Mouse (Mus musculus): Measurements from ENCODE around the gene Pitpnm3.

Gene Pitpnm3

DNA sequence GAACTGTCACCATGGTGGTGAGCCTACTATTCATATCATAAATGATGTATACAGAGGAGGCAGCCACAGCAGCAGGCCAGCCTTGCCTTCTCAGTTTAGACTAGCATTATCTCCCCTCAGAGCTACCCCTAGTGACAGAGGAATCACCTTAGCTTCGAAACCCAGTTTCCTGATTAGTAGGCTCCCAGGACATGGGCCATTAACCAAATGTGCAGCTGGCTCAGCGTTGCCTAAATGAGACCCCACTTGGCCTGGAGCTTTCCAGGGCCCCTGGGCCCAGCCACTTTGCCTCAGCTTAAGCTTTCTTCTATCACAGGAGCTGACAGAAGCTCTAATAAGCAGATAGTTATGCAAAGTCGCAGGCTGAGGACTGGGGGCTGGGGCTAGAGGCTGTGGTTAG is 39.6 kb downstream of the Pitpnm3 start:
- DNase-seq (ENCODE audit: low spot score in 2 of 2), result no peak

DNA sequence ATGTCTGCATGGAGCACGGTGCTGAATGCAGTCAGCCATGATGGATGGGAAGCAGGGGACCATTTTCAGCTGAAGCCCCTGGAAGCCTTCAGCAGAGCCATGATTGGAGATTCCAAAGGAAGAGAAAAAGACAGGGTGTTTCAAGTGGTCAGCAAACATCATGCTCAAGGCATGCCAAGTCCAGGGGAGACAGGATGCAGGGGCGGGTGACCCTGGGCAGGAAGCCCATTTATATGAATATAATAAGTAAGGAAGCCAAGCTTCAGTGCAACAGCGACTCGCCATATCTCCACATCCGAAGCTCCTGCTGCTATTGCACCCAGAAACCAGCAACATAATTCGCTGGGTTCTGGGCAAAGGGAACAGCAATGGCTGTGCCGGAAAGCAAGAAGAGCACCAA is 41.1 kb downstream of the Pitpnm3 start:
- no peak for DNase-seq (ENCODE audit: low spot score in 2 of 2)

DNA sequence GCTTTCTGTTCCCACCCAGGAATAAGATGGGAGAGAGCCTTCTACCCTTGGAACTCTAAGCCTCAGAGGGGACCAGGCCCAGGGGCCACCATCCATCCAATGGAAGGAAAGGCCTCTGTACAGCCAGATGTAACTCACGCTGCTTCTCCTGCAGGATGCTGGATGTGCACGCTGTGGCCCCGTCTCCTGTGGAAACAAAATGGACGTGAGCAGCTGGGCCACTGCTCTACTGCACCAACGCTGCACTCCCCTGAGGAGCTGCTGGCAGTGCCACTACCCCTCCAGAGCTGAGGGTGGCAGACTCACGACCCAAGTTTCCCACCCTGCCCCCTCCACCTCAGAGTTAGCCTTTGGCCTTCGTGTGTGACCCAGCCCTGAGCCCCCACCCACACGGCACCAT is 43.2 kb downstream of the Pitpnm3 start:
- DNase-seq (ENCODE audit: low spot score in 2 of 2), result no peak

DNA sequence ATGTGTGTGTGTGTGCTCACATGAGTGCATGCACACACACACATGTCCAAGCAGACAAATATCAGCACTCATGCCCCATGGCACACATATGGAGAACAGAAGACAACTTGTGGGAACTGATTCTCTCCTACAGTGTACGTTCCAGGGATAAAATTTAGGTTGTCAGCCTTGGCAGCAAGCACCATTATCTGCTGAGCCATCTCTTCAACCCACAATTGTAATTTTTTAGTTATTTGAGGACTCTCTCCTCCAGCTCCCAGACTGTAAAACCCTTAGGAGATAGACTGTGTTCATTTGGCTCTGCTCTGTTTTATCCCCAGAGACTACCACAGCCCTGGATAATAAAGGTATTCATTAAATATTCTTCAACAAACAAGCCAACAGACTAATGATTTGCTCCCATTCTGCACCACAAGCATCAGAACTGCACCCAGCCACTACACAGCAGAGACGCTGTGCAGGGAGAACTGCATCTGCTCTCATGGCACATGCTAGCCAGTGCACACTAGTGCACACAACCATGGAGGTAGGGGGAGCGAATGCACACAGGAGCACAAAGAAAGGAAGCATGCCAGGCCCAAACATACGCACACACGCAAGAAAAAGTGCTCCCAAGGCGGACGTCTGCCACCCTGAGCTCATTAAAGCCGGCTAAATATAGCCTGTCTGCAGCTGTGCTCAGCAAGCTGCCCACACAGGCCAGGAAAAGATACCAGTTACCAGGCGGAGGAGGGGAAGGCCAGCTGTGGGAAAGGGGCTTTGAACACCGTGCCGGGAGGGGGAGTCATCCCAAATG is 49.1 kb downstream of the Pitpnm3 start:
- DNase-seq (ENCODE audit: low spot score in 2 of 2), result peak; percentile 69 to 74

DNA sequence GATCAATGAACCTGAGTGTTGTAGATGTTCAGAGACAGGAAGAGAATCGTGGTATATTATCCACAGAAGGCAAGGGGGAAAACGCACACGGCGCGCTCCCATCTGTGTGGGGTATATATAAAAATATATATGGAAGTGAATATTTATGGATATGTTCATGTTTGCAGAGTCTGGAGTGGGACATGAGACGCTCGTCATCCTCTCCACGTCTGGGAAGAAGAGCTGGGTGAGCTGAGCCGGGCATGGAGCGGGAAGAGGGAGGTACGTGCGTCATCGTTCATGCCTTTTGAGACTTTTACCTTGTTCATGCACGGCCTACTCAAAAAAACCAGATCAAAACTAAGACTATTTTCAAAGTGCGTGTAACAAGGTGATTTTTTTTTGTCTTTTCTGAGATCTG is 51.2 kb downstream of the Pitpnm3 start:
- peak; percentile 40 to 46 for DNase-seq (ENCODE audit: low spot score in 2 of 2)

DNA sequence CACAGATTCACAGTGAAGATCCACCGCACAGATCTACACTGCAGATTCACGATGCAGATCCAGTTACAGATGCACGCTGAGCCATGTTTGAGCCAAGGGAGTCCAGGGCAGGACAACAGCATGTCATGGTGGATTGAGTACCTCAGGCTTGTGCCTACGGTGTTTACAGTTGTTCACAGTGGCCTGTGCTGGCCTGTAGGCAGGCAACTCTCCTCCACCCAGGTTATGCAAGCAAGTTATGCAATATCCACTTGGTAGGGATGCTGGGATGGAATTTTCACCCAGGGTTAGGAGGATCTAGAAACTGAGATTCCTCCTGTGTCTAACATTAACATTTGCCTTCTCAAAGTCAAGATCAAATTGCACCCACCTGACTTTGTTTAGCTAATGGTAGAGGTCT is 53.0 kb downstream of the Pitpnm3 start:
- no peak for DNase-seq (ENCODE audit: low spot score in 2 of 2)

DNA sequence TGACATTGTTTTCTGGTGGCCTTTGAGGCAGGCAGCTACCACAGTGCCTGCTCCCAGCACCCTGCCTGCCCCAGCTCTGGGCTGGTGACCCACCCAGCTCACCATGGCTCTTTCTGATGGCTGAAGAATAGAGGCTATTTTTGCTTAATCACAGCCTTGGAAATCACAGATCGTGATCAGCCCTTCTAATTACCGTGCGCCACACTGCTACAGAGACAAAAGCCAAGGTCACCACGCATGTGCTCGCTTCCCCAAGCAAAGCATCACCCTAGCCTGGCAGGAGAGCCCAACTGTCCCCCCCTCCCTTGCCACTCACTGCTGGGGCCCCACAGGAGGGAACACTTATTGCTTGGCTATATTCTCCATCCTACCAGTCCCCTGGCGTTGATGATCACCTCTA is 55.1 kb downstream of the Pitpnm3 start:
- no peak for DNase-seq (ENCODE audit: low spot score in 2 of 2)

DNA sequence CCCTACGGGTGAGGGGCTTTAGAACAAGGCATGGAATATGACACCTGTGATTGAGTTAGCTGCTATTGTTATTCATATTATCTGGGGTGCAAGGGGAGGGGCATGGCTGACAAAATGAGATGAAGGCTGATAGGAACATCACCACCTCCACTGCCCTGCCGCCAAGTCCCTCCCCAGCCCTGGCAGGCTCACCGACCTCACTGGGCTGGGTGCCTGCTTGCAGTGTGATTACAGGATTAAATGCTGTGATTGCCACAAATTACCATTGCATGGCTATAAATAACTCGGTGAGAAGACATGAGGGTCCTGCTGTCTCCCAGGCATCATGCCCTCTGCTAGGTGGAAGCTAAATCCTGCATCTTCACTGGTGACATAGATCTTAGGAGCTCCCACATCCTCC is 56.9 kb downstream of the Pitpnm3 start:
- DNase-seq (ENCODE audit: low spot score in 2 of 2), result no peak

DNA sequence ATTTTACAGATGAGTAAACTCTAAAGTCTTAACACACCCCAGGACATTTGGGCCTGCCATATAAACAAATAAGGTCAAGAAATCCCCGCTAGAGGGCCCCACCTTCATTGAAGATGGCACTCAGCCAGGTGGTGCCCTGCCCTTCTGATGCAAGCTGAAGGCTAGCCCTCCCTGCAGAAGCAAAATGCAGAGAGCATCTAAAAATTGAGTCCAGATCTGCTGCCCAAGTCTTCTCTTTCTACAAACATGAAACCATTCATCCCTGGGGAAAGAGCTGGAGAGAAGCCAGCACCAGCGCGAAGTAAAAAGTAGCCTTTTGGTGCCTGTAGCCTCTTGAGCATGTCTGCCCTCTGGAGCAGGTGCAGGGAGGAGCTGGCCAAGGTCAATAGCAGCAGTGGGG is 57.5 kb downstream of the Pitpnm3 start:
- no peak for DNase-seq (ENCODE audit: low spot score in 2 of 2)

DNA sequence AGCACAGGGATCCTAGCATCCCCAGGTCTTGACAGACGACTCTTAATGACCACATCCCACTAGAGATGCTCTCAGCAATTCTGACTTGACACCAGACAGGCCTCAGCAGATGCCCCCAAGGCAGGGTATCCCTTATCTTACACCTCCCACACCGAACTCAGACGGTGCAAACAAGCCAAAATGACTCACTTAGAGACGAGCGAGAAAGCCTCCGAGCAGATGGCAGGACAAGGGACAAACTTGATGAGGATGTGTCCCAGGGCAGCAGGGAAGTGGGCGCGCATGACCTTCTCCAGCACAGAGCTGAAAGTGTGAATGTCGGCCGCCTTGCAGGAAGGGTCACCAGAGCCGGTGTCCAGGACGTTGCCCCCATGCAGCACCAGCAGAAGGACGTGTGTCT is 61.3 kb downstream of the Pitpnm3 start:
- DNase-seq (ENCODE audit: low spot score in 2 of 2), result no peak

DNA sequence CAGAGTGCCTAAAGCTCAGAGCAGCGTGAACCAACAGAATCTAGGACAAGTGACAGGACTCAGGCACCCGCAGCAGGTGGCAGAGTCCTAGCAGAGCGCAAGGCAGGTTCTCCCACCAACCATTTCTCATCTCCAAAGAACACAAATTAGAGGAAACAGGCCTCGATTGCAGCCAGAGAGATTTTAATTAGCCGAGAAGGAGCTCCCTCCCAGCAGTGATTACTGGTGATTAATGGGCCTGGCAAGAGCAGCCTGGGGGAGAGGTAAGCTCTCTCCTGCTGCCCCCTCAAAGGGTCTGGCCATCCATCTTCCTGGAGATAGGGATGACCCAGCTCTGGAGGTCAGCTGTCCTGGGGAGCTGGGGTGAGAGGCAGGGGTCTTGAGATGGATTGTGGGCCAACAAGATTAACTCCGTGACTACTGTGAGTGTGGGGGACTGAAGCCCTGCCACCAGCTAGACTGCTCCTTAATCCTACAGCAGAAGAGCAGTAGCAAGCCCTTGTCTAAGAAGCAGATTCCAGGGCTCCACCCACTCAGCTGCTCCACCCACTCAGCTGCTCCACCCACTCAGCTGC is 63.2 kb downstream of the Pitpnm3 start:
- DNase-seq (ENCODE audit: low spot score in 2 of 2), result no peak

DNA sequence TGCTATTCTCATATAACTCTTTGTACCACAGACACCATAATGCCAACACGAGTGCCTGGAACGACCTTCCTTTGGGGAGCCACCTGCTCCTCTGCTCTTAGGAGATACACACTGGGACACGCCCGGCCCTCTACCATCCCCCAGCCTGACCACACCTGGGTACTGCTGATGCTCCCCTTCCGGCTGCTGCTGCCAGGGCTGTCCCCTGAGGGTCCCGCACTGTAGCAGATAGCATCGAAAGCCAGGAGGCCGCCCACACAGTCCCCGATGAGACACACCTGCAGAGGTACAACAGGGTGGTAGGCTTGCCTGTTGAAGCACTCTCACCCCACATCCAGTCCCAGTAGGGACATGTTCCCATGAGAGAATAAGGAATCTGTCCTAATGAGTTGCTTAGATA is 64.8 kb downstream of the Pitpnm3 start:
- no peak for DNase-seq (ENCODE audit: low spot score in 2 of 2)

DNA sequence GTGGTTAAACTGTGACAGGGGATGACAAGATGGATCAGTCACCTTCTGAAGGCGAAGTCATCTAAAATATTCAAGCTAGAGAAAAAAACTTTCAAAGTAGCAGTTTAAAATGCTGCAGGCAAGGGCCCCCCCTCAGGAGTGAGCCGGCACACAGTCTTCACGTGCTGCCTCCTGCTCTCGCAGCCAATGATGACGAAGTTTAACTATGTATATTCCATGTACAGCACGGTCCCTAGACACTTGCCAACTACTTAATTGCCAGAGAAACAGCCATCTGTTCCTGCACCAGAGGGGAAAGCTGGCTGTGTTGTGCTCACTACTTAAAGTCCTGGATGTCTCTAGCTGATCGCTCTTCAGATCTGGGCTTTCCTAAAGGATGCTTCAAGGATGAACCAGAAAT is 67.6 kb downstream of the Pitpnm3 start:
- peak in 1 of 2 experiments; percentile 44 for DNase-seq (ENCODE audit: low spot score in 2 of 2)

DNA sequence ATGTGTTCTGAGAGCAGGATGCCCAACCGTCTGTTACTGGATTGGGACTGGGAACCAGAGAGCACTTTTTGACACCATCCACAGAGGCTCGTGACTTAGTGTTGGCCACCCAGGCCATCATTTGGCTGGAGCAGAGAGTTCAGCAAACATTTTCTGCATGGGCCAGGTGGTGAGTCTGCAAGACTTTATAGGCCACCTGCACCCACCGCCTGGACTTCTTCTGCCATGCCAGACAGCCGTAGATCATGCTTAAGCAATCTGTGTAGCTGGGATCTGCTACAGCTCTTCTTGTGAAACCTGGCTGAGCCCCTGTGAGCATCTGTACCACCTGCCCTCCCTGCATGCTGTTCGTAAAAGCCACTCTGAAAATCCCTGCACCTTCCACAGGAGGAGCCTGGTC is 68.3 kb downstream of the Pitpnm3 start:
- DNase-seq (ENCODE audit: low spot score in 2 of 2), result no peak

DNA sequence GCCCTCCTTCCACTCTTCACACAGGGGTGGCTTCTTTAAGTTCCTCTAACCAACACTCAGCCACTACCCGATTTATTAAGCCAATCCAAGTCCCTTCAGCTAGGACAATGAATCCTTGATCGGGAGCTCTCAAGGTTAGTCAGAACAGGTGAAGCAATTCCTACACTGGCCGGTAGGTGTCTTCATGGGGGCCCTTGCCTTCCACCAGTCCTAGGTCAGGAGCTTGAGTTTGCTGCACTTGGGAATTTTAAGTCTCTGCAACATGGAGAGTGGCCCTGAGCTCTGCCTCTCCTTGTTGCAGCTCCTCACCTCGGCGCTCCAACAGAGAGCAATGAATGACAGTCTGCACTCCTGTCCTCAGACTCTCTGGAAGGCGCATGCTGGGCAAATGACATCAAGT is 69.2 kb downstream of the Pitpnm3 start:
- no peak for DNase-seq (ENCODE audit: low spot score in 2 of 2)

DNA sequence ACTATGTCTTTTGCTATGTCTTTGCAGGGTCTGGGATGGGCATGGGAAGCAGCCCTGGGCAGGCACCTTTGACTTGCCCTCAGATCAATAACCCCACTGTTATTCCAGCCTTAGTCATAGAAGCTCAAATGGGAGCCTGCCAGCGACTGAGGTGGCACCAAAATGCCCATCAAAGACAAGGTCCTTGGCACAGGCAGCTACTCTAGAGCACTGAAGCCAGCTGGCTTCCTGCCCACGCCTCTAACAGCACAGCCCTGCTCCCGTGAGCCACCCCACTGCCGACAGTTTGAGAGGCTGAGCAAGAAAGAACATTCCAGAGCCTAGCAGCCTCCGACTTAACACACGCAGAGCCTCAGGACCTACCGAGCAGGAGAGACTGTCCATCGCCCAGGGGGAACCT is 70.5 kb downstream of the Pitpnm3 start:
- no peak for DNase-seq (ENCODE audit: low spot score in 2 of 2)

DNA sequence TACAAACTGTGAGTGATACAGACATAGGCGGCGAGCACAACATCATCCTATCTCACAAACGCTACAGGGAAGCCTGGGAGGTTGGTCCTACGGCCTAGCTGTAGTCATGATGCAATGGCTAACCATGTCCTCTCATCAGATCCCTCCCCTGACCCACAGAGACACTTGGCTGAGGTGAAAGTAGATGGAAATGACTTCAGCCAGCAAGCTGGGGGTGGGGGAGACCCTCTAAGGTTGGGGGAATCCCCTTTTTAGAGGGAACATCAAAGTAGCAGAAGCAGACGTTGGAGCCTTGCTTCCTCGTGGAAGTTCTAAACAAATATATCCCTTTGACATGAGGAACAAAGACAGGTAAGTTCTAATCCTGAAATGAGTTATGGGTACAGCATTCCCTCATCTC is 71.2 kb downstream of the Pitpnm3 start:
- DNase-seq (ENCODE audit: low spot score in 2 of 2), result no peak

DNA sequence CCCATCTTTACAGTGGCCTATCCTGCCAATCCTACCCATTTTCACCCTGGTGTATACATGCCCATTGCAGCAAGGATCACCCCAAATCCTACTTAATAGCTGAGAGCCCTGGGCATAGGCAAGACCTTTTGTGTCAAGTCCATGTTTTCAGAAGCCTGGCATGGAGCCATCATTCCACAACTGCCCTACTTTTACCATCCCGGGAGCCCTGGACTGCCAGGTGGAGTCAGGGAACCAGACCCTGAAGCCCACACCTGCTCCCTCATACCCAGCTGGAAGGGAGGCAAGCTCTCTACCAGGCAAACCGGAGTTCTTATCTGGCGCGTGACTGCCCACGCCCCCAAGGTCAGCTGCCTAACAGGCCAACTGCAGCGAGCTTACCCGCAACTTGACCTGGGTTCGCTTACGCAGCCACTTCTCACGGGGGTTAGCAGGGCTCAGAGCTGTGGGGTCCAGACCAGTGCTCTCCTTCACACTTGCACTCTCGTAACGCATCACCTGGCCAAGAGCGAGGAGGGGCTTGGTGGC is 74.4 kb downstream of the Pitpnm3 start:
- no peak for DNase-seq (ENCODE audit: low spot score in 2 of 2)

DNA sequence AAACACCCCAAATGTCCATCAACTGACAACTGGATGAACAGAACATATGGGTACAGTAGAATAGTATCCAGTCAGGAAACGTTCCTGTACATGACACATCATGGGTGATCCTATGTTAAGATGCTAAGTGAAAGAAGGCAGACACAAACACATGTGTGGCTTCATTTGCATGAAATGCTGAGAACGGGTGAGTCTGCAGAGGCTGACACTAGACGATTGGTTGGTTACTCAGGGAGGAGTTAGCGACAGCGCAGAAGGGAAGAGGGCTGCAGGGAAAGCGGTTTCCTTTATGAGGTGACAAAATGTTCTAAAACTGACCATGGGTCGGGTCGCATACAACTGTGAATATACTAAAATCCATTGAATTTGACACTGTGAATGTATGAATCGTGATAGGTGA is 75.2 kb downstream of the Pitpnm3 start:
- DNase-seq (ENCODE audit: low spot score in 2 of 2), result no peak

DNA sequence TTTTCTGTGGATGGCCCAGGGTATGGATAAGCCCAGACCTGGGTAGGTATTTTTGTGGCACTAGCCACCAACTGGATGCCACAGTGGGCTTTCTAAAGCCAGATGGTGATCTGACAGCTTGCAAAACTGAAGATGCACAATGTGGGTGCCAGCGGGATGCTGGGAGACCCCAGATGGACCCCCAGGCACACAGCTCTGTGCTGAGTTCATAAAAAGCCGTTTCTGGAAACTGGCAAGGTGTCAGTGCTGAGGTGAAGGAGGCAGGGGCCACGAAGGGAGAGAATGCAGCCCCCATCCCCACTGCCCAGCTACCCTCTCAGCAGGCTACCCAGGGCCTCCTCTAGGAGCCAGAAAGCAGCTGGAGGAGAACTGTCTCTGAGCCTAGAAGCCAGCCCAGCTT is 78.4 kb downstream of the Pitpnm3 start:
- no peak for DNase-seq (ENCODE audit: low spot score in 2 of 2)

DNA sequence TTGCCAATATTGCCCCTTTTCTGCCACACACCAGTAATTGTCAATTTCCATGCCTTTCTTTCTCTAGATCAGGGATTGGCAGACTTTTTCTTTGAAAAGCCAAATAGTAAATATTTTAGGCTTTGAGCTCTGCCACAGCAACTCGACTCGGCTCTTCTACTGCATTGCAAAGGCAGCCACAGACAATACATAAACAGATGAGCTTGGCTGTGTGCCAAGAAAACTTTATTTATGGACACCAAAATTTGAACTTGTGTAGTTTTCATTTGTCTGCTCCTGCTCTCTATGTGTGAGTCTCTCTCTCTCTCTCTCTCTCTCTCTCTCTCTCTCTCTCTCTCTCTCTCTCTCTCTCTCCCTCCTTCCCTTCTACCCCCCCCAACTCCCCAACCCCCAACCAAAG is 80.4 kb downstream of the Pitpnm3 start:
- no peak for DNase-seq (ENCODE audit: low spot score in 2 of 2)

DNA sequence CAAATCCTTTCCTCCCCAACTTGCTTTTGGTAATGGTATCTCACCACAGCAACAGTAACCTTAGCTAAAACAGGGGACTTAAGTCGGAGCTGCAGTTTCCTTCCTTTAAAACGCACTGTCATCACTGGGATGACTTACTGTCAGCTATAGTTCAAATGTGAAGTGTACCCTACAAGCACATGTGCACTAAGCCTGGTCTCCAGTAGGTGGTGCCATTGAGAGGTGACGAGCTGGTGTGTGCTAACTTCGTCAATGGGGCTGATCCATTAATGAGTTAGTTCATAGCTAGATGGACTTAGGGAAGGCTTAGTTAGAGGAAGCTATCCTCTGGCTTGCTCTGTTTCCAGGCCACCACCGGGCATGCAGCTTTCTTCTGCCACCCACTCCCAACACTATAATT is 82.9 kb downstream of the Pitpnm3 start:
- peak; percentile 82 to 83 for DNase-seq (ENCODE audit: low spot score in 2 of 2)

DNA sequence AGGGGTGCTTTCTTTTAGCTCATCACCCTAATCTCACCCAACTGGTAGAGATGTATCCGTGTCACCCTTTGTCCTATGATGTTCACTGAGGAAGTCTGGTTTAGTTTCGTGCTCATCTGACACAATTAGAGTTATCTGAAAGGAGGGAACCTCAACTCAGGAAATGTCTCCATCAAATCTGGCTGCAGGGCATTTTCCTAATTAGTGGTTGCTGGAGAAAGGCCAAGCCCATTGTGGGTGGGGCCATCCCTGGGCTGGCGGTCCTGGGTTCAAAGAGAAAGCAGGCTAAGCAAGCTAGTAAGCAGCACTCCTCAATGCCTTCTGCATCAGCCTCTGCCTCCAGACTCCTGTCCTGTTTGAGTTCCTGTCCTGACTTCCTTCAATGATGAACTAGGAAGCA is 83.4 kb downstream of the Pitpnm3 start:
- DNase-seq (ENCODE audit: low spot score in 2 of 2), result no peak
